Mouse (Mus musculus) bone marrow macrophage, adult 2 months (primary cell): Measurements from ENCODE around the gene Stac3. TPM values are rescaled to one million over a fixed set of nuclear protein-coding genes. Genes with fewer than 3 reads are reported as not detected.

Source experiments
- H3K27ac ChIP-seq: 2 replicates; pipeline ENCODE4 v1.5.1; 2012; ENCODE audit warnings: low read depth, low read length; ENCODE audit not compliant: insufficient read depth
- H3K4me1 ChIP-seq: 2 replicates; pipeline ENCODE4 v1.6.1; 2012; ENCODE audit warnings: low read length; ENCODE audit not compliant: control insufficient read depth, insufficient read depth
- H3K4me3 ChIP-seq: 2 replicates; pipeline ENCODE4 v1.5.1; 2012; ENCODE audit warnings: mild to moderate bottlenecking, low read length, moderate library complexity; ENCODE audit not compliant: insufficient read depth
- CTCF ChIP-seq: IDR thresholded peaks from 2 replicates; pipeline ENCODE4 v1.5.1; 2012; ENCODE audit warnings: low read depth, mild to moderate bottlenecking, low read length, moderate library complexity
- POLR2A ChIP-seq: IDR thresholded peaks from 2 replicates; pipeline ENCODE4 v1.6.1; 2012; ENCODE audit warnings: mild to moderate bottlenecking, low read depth, low read length, borderline replicate concordance
- polyA plus RNA-seq: library from polyadenylated mRNA; stranded (reverse); fragments of >200 nt; gene quantifications from 2 replicates; pipeline ENCODE4 v1.2.4, GENCODE M21; 2012; ENCODE audit not compliant: missing spikeins, insufficient read depth, insufficient read length

Stac3 gene
- polyA plus RNA-seq, 1 experiment, result 2.7 TPM

DNA sequence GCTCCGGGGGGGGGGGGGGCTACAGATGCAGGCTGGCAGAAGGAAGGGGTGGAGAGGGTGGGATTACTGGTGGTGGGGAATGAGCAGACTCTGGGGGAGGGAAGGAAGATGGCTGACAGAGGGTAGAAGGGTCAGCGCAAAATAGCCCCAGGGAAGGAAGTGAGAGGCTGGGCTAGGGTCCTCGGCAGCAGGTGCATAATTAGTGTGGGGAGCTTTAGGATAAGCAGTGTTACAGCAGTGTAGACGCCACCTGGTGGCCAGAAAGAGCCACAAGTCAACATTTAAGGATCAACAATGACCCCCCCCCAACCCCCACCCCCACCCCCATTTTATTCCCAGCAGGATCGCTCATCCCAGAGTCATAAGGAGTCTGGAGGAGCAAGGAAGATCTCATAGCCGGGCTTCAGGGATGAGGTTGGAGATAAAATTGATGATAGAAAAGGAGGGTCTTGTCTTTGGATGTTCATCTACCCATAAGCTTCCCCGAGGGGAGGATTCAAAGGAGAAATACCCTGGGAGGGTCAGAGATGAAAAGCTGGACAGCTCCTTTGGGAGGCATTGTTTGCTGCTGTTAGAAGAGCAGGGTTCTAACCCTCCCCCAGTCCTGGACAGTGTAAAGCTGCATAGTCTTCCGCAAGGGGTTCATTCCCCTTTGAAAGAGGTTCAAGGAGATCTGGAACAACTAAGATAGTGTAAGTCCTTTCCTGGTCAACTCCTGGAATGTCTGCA is 35.3 kb downstream of the Stac3 start:
- TF ChIP-seq CTCF (peak; percentile 70), POLR2A (no peak)
- no peak overlapping the region for H3K27ac ChIP-seq
- H3K4me1 ChIP-seq, result no peaks in the 10 kb centered on the region
- H3K4me3 ChIP-seq, result no peak overlapping the region

DNA sequence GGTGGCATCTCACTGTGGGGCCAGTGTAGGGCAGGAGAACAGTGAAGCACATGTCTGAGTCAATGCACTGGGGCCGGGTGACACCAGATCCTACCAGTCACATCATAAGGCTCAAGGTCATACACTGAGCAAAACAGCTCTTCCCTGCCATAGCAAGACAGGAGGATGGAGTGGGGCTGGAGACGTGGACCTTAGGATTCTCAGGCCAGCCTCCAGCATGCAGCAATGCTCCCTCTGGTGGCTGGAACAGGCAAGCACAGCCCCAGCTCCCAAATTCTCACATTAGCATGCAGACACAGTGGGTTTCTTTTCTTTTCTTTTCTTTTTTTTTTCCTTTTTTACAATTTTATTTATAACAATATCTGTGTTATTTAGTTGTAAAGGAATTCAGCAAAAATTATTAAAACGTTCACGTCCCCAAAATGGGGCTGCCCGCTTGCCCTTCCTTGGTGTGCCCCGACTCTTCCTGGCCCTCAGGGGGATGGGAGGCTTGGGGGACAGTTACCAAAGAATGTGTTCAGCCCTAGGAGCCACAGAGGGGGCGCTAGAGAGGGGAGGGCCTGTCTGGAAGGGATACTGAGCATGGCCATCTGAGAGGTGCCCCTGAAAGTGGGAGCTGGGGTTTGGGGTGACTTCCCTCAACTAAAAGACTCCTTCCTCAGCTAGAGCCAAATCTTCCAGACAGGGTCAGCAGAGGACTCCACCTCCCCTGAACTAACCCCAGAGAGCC is 36.5 kb downstream of the Stac3 start:
- Histone ChIP-seq H3K27ac (no peak overlapping the region), H3K4me1 (no peaks in the 10 kb centered on the region), H3K4me3 (no peak overlapping the region)
- TF ChIP-seq POLR2A, result no peak
- peak; percentile 73 for TF ChIP-seq CTCF

DNA sequence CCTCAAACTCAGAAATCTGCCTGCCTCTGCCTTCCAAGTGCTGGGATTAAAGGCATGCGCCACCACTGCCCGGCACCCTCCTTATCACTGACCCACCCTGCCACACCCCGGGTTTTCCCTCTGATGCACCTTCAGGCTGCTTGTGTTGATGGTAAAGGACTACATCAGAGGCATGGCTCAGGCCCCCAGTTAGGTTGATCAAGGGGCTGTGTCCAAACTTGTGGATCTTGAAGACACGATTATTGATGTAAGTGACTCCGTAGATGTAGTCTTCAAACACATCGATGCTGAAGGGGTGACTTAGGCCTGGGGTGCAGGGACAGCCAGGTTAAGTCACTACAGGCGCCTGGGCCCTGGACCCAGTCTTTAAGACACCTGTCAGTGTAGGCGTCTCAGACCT is 40.0 kb downstream of the Stac3 start:
- Histone ChIP-seq H3K4me1 (no peaks in the 10 kb centered on the region), H3K27ac (no peak overlapping the region), H3K4me3 (no peak overlapping the region)
- TF ChIP-seq CTCF (no peak), POLR2A (no peak)

DNA sequence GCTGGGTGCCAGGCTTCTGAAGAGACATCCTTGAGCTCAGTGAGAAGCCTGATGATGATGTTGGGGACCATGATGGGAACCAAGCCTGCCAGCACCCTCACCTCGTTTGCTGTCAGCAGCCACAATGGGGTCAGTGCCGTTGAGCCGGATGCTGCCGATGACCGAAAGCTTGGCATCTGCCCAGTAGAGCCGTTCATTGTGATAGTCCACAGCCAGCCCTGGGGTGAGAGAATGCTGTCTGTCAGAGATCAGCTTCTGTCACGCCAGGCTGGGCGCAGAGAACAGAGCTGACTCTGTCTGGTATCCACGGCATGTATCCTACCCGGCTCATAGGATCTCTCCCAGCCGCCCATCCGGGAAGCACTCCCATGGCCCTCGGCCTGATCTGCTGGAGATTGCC is 40.6 kb downstream of the Stac3 start:
- Histone ChIP-seq H3K4me1 (no peaks in the 10 kb centered on the region), H3K4me3 (no peak overlapping the region), H3K27ac (no peak overlapping the region)
- TF ChIP-seq CTCF (no peak), POLR2A (no peak)

DNA sequence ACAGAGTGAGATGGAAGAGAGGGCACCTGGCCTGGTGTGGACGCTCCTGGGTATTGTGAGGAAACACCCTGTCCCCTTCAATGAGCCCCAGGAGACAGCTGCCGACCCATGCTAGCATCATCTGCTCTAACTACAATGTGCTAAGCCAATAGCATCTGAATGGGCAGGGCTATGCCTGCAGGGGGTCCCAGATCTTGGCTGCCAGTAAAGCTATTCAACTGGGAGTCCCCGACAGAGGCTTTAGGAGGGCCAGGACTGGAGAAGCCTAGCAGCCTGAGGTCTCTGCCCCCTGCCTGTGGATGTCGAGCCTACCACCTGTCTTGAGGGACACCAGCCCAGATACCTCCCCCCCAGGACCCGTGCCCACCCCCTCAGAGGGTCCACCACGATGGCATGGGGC is 41.2 kb downstream of the Stac3 start:
- TF ChIP-seq CTCF, result no peak
- TF ChIP-seq POLR2A, result no peak
- no peaks in the 10 kb centered on the region for H3K4me1 ChIP-seq

DNA sequence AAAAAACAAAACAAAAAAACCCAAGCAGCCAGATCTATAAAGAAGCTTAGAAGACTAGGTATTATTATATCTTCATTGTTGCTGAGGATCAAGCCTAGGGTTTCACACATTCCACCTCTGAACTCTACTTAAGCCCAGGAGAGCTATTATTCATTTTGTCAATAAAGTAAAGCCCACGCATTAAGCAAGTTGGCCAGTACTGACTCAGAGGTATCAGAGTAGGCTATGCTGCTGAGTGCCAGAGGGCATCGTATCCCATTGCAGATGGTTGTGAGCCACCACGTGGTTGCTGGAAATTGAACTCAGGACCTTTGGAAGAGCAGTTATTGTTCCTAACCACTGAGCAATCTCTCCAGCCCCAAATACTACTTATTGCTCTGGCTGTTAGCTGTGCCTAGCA is 42.4 kb downstream of the Stac3 start:
- TF ChIP-seq POLR2A (no peak), CTCF (no peak)
- no peak overlapping the region for H3K4me3 ChIP-seq
- H3K27ac ChIP-seq, result no peak overlapping the region
- no peaks in the 10 kb centered on the region for H3K4me1 ChIP-seq

More for the DNA sequence above, 41.2 kb downstream of the Stac3 start:
- Histone ChIP-seq H3K4me3 (no peak overlapping the region), H3K27ac (no peak overlapping the region)

DNA sequence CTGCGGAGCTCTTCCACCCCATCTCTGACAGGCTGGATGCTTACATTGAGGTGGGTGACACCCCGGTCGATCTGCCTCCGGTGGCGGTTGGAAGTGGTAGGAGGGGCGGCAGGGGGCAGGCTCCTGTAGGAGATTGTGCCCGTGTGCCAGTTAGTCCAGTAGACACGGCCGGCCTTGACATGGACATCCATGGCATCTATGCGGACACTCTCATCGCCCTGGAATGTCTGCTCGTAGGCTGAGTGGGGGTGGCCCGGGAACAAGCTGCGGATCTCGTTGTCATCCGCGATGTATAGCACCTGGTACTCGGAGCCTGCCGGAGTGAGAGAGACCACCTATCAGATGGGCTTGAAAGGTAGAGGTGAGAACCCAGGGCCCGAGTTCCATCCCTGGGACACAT is 42.9 kb downstream of the Stac3 start:
- no peak overlapping the region for H3K27ac ChIP-seq
- TF ChIP-seq CTCF, result no peak
- no peak for TF ChIP-seq POLR2A
- no peak overlapping the region for H3K4me3 ChIP-seq
- no peaks in the 10 kb centered on the region for H3K4me1 ChIP-seq

DNA sequence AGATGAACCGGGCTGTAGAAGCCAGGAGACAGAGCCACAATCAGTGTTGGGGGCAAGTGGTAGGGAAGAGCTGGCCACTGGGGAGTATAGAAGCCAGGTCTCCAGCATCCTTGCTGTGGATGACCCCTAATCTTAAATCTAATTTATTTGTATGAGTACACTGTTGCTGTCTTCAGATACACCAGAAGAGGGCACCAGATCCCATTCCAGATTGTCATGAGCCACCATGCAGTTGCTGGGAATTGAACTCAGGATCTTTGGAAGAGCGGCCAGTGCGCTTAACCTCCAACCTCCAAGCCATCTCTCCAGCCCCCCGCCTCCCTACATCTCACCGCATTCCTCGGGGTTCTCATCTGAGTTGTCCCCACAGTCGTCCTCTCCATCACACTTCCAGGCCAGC is 45.0 kb downstream of the Stac3 start:
- Histone ChIP-seq H3K4me1 (no peaks in the 10 kb centered on the region), H3K27ac (no peak overlapping the region), H3K4me3 (no peak overlapping the region)
- TF ChIP-seq CTCF (no peak), POLR2A (no peak)

DNA sequence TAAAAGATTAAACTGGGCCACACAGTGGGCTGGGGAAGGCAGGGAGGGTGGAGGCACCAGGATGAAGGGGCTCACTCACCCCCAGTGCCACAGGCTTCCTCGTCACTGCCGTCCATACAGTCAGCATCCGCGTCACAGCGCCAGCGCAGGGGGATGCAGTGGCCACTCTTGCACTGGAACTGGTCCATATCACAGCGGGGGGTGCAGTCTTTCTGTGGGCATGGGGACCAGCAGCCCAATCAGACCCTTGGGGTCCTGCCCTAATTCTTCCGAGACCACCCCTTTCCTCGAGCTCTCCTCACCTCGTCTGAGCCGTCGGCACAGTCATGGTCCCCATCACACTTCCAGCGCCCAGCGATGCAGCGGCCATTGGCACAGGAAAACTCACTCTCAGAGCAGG is 46.8 kb downstream of the Stac3 start:
- H3K27ac ChIP-seq, result no peak overlapping the region
- TF ChIP-seq POLR2A, result no peak
- TF ChIP-seq CTCF, result no peak
- no peaks in the 10 kb centered on the region for H3K4me1 ChIP-seq
- no peak overlapping the region for H3K4me3 ChIP-seq

DNA sequence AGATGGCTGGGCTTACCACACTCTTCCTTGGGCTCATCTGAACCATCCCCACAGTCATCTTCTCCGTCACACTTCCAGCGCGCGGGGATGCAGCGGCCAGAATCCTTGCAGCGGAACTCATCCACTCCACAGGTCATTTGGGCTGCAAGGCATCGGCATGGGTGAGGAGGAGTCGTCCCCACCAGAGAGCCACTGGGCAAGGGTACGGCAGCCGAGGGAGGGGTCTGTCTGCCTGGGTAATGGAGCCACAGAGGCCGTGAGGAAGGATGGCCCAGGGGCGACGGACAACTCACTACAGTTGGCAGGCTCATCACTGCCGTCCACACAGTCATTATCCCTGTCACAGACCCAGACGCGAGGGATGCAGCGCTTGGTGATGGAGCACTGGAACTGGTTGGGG is 48.4 kb downstream of the Stac3 start:
- Histone ChIP-seq H3K27ac (no peak overlapping the region), H3K4me3 (no peak overlapping the region), H3K4me1 (no peaks in the 10 kb centered on the region)
- TF ChIP-seq CTCF, result no peak
- no peak for TF ChIP-seq POLR2A
